Comparison of ENCODE assay signal across 10 mouse cellular contexts in genomic region chr11:62920743-62921050, GRCm38 (mm10). TPM values are rescaled to one million over a fixed set of nuclear protein-coding genes. Genes with fewer than 3 reads are reported as not detected.
A peak's percentile ranks its signal among the peaks of the same experiment; 100 is the strongest.
DNase-seq lines count a peak whose midpoint lies in the region; ATAC-seq and TF ChIP-seq lines count a peak whose summit lies in the region.
"Had no signal": no experiment of that assay in that cellular context is flagged by ENCODE, and none has a peak within 500 bp of the region (broad histone marks: within the 10 kb centered on the region; RNA-seq: fewer than 3 reads in every experiment).

No protein-coding gene starts in this region.

- no peaks in the 10 kb centered on the region for H3K36me3 ChIP-seq in heart, embryonic 11.5 days (ENCODE audit: control insufficient read depth, insufficient read depth, low read length)
- H3K36me3 ChIP-seq in lung, postnatal 0 days (ENCODE audit: insufficient read depth, low read length) = no peaks in the 10 kb centered on the region
- H3K36me3 ChIP-seq in limb, embryonic 14.5 days (ENCODE audit: control insufficient read depth, insufficient read depth, low read length) = no peaks in the 10 kb centered on the region

- no peaks in the 10 kb centered on the region for H3K9me3 ChIP-seq in heart, embryonic 11.5 days (replicated peaks; ENCODE audit: control insufficient read depth, low read length)
- H3K9me3 ChIP-seq in lung, postnatal 0 days (ENCODE audit: low read length) = no peaks in the 10 kb centered on the region
- H3K9me3 ChIP-seq in limb, embryonic 14.5 days (ENCODE audit: control insufficient read depth, low read length) = 0 out of 2 replicates have a peak, but pooled peaks cover 7% of the 10 kb centered on the region

- no peak for TF ChIP-seq EP300 in lung, postnatal 0 days (IDR thresholded peaks at IDR 0.05)

- peak overlapping the region; percentile 65 for H3K4me2 ChIP-seq in heart, embryonic 11.5 days
- H3K4me2 ChIP-seq in lung, postnatal 0 days (replicated peaks; ENCODE audit: low read depth, low read length) = no peak overlapping the region
- H3K4me2 ChIP-seq in limb, embryonic 14.5 days (replicated peaks; ENCODE audit: low read depth, low read length, severe bottlenecking) = peak overlapping the region; percentile 62

- no peak overlapping the region for H3K9ac ChIP-seq in heart, embryonic 11.5 days (ENCODE audit: low read depth, low read length)
- H3K9ac ChIP-seq in lung, postnatal 0 days (replicated peaks; ENCODE audit: low read depth) = no peak overlapping the region
- H3K9ac ChIP-seq in limb, embryonic 14.5 days (ENCODE audit: low read depth, low read length, severe bottlenecking) = no peak overlapping the region

- DNase-seq in heart, adult 18-20 months = no peak
- DNase-seq in lung, postnatal 0 days (ENCODE audit: low spot score) = peak; percentile 23
- no peak for DNase-seq in lung, postnatal 4 days
- DNase-seq in limb, embryonic 14.5 days (ENCODE audit: low spot score) = no peak
- DNase-seq in thymus, postnatal 4 days = no peak
- DNase-seq in frontal cortex, postnatal 36 days (ENCODE audit: low spot score in 2 of 2) = no peak
- no peak for DNase-seq in kidney, adult 9 months

- no peak for ATAC-seq in heart, embryonic 11.5 days (replicated peaks; ENCODE audit: insufficient number of reproducible peaks, low FRiP score, low TSS enrichment)
- no peak for ATAC-seq in lung, postnatal 0 days
- ATAC-seq in limb, embryonic 14.5 days (ENCODE audit: low FRiP score, low read depth) = peak; percentile 11

- H3K4me1 ChIP-seq in heart, embryonic 11.5 days (ENCODE audit: control insufficient read depth, insufficient read depth, low read length) = peaks cover 9% of the 10 kb centered on the region
- H3K4me1 ChIP-seq in lung, postnatal 0 days (ENCODE audit: insufficient read depth, low read depth, low read length) = no peaks in the 10 kb centered on the region
- H3K4me1 ChIP-seq in limb, embryonic 14.5 days (ENCODE audit: control insufficient read depth, insufficient read depth, low read length) = peaks cover 8% of the 10 kb centered on the region

- TF ChIP-seq POLR2A in limb, embryonic 14.5 days (IDR thresholded peaks at IDR 0.05; ENCODE audit: borderline replicate concordance, extremely low read depth, insufficient read depth, insufficient read length) = no peak

- no peak overlapping the region for H3K27ac ChIP-seq in heart, embryonic 11.5 days (ENCODE audit: low read depth, low read length)
- no peak overlapping the region for H3K27ac ChIP-seq in lung, postnatal 0 days (ENCODE audit: low read length)
- peak overlapping the region; percentile 97 for H3K27ac ChIP-seq in limb, embryonic 14.5 days (replicated peaks; ENCODE audit: low read depth, low read length)

- H3K4me3 ChIP-seq in heart, embryonic 11.5 days (ENCODE audit: low read depth, low read length) = peak overlapping the region; percentile 23
- H3K4me3 ChIP-seq in lung, postnatal 0 days (ENCODE audit: low read depth, low read length) = no peak overlapping the region
- peak overlapping the region; percentile 29 for H3K4me3 ChIP-seq in limb, embryonic 14.5 days (replicated peaks; ENCODE audit: low read length)

- 29% methylated on average over 6 of the region's 6 CpGs for WGBS in heart, embryonic 11.5 days (ENCODE audit: insufficient replicate concordance)
- WGBS in lung, postnatal 0 days = 19% methylated on average over 6 of the region's 6 CpGs
- WGBS in limb, embryonic 14.5 days = 9% methylated on average over 6 of the region's 6 CpGs

- no peaks in the 10 kb centered on the region for H3K27me3 ChIP-seq in heart, embryonic 11.5 days (ENCODE audit: control insufficient read depth, insufficient read depth, low read length)
- H3K27me3 ChIP-seq in lung, postnatal 0 days (replicated peaks; ENCODE audit: insufficient read depth, low read length) = no peaks in the 10 kb centered on the region
- no peaks in the 10 kb centered on the region for H3K27me3 ChIP-seq in limb, embryonic 14.5 days (ENCODE audit: control insufficient read depth, insufficient read depth, low read length)

- TF ChIP-seq CTCF in lung, postnatal 0 days (IDR thresholded peaks at IDR 0.05) = no peak

RNA-seq across cellular contexts. Expression of gene Cdrt4, which starts 30.3 kb away (rescaled TPM):
- 0.54 TPM in 1 of 2 replicates, not detected in the other for polyA plus RNA-seq in heart, embryonic 11.5 days (2014; fragmentation: Nextera tagmentation; extraction: Ambion mirVana)
- not detected for total RNA-seq in heart, adult 18-20 months (2021)
- 0.23 TPM in 1 of 2 replicates, not detected in the other for polyA plus RNA-seq in lung, postnatal 0 days (2015; fragmentation: Nextera tagmentation; extraction: Ambion mirVana)
- 0.52 TPM in 1 of 2 replicates, not detected in the other for polyA plus RNA-seq in limb, embryonic 14.5 days (2012; rRNA removed)
- 0.36 and 0.58 TPM in 2 replicates for polyA plus RNA-seq in limb, embryonic 14.5 days (2014; fragmentation: Nextera tagmentation; extraction: Ambion mirVana)
- total RNA-seq: gastrocnemius, adult 8-10 months; left cerebral cortex, postnatal 10 days had no signal

RNA-seq across cellular contexts. Expression of gene Tvp23b, which starts 41.4 kb away (rescaled TPM):
- polyA plus RNA-seq in heart, embryonic 11.5 days (2014; fragmentation: Nextera tagmentation; extraction: Ambion mirVana) = 47.3 and 49.4 TPM in 2 replicates
- total RNA-seq in heart, adult 18-20 months (2021) = 10 to 100 TPM; 23.6 to 25.2 TPM
- polyA plus RNA-seq in lung, postnatal 0 days (2015; fragmentation: Nextera tagmentation; extraction: Ambion mirVana) = 68.5 and 73.0 TPM in 2 replicates
- 38.2 and 40.1 TPM in 2 replicates for polyA plus RNA-seq in limb, embryonic 14.5 days (2012; rRNA removed)
- polyA plus RNA-seq in limb, embryonic 14.5 days (2014; fragmentation: Nextera tagmentation; extraction: Ambion mirVana) = 60.4 and 65.6 TPM in 2 replicates
